Mouse (Mus musculus) stomach, embryonic 16.5 days (tissue): ENCODE data around the gene Rft1. TPM values are rescaled to one million over a fixed set of nuclear protein-coding genes. Genes with fewer than 3 reads are reported as not detected.
"Not testable (repeated sequence)": the region's sequence is repeated elsewhere in the genome, so short reads cannot be mapped to it uniquely, and the experiment has no call there.

ENCODE experiments used
- ATAC-seq: fragments of 200-750 bp; cut with Nextera tagmentation; 2 replicates; pipeline ENCODE4 v1.8.0; 2017; ENCODE audit warnings: moderate number of reproducible peaks, moderate TSS enrichment; ENCODE audit not compliant: insufficient read depth, low FRiP score
- H3K27ac ChIP-seq: fragments of 300-500 bp; sonication (generic); 2 replicates; pipeline ENCODE4 v1.5.1; 2014; ENCODE audit warnings: low read length
- H3K27me3 ChIP-seq: fragments of 300-500 bp; sonication (generic); 2 replicates; pipeline ENCODE4 v1.6.1; 2014; ENCODE audit warnings: low read length, control low read depth, mixed read lengths; ENCODE audit not compliant: control insufficient read depth, insufficient read depth
- H3K36me3 ChIP-seq: fragments of 300-500 bp; sonication (generic); 2 replicates; pipeline ENCODE4 v1.6.1; 2014; ENCODE audit warnings: low read length; ENCODE audit not compliant: control insufficient read depth, insufficient read depth
- H3K4me1 ChIP-seq: fragments of 300-500 bp; sonication (generic); 2 replicates; pipeline ENCODE4 v1.6.1; 2014; ENCODE audit warnings: low read length, control low read depth, mixed read lengths; ENCODE audit not compliant: control insufficient read depth, insufficient read depth
- H3K4me2 ChIP-seq: fragments of 300-500 bp; sonication (generic); 2 replicates; pipeline ENCODE4 v1.6.1; 2014; ENCODE audit warnings: low read depth, low read length, mixed read lengths
- H3K4me3 ChIP-seq: fragments of 300-500 bp; sonication (generic); replicated peaks from 2 replicates; pipeline ENCODE4 v1.5.1; 2014; ENCODE audit warnings: mild to moderate bottlenecking, low read length
- H3K9ac ChIP-seq: fragments of 300-500 bp; sonication (generic); 2 replicates; pipeline ENCODE4 v1.6.1; 2014; ENCODE audit warnings: low read length
- H3K9me3 ChIP-seq: fragments of 300-500 bp; sonication (generic); replicated peaks from 2 replicates; pipeline ENCODE4 v1.6.1; 2016; ENCODE audit warnings: low read length, control low read depth; ENCODE audit not compliant: control insufficient read depth
- WGBS: fragments of 180-500 bp; shearing (Covaris S2); extraction: QIAGEN DNeasy Blood & Tissue Kit; methylation state at CpG from one replicate; pipeline ENCODE4 v1.1.7; 2014; 5-methylcytosine and 5-hydroxymethylcytosine counted together
- polyA plus RNA-seq: library from polyadenylated mRNA; unstranded; fragments of >200 nt; fragmentation: Nextera tagmentation; extraction: Ambion mirVana; gene quantifications from 2 replicates; pipeline ENCODE4 v1.2.1, GENCODE M21; 2015

Rft1 gene
- polyA plus RNA-seq, 1 experiment from 2014 or later, result 17.7 TPM

DNA sequence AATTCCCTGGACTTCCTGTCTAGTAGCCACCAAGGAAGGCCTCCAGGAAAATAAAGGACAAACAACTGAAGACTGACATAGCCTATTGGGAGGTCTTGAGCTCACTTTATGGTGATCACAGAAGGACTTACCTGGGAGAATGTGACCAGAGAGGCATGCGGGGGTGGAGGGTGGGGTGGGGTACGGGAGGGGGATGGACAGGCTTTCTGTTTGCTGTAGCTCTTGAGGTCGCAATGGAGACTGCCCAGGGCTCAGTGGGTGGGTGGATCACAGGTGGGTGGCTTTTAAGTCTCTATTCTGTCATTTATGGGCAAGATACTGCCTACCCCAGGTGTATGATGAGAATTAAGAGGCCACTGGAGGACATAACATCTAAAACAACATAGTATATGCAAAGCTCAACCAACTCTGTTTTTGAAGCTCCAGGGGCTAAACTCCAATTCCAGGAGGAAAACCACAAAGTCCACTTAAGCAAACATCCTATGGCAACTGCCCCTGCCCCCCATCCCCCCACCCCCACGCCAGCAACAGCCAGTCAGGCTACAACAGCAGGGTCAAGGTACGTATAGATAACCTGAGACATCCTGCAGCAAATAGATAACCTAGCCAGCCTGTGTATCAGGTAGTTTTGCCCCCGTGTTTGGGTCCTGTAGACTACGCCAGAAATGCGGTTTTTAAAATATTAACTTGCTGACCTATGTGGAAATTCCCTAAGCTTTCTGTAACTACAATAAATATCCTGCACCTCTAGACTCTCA lies 50.1 kb downstream of the Rft1 start:
- ATAC-seq, result no peak
- Histone ChIP-seq H3K27me3 (no peaks in the 10 kb centered on the region), H3K9ac (no peak overlapping the region), H3K4me3 (no peak overlapping the region), H3K4me2 (no peak overlapping the region), H3K9me3 (no peaks in the 10 kb centered on the region), H3K27ac (no peak overlapping the region), H3K36me3 (no peaks in the 10 kb centered on the region), H3K4me1 (no peaks in the 10 kb centered on the region)
- 64% methylated on average over 8 of the region's 8 CpGs for WGBS

DNA sequence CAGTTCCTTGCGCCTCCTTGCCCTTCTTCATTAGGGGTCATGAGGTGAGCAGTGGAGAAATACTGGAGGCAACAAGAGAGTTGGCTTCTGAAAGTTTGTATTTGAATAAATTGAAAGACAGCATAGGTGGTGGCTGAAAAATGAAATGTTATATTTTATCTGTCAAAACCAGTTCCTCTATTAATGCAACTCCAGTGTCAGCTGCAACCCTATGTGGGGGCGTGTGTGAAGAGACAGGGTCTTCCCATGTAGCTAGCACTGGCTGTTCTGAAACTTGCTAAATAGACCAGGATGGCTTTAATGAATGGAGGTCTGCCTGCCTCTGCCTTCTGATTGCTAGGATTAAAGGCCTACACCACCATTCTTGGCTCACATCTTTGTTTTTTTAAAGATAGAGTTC lies 57.7 kb downstream of the Rft1 start:
- Histone ChIP-seq H3K27ac (no peak overlapping the region), H3K27me3 (peaks cover 8% of the 10 kb centered on the region), H3K4me1 (peaks cover 3% of the 10 kb centered on the region), H3K36me3 (no peaks in the 10 kb centered on the region), H3K9me3 (no peaks in the 10 kb centered on the region), H3K4me2 (no peak overlapping the region), H3K9ac (no peak overlapping the region), H3K4me3 (no peak overlapping the region)
- 87% methylated on average over 2 of the region's 2 CpGs for WGBS
- ATAC-seq, result no peak

DNA sequence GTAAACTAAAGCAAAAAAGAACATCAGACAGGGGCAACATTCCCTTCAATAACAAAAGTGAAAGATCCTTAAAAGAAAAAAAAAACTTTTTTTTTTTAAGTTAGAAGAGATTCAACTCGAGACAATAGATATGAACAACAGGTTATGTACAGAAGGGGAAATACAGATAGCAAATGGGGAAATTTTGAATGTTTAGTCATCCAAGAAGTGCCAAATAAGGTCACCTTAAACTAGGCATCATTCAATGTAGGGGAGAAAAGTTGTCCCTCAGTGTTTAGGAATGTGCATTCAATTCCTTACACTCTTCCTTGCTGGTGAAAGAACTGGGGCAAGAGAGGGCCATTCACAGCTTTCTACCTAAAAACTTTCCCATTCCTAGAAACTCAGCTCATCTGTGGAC lies 59.6 kb downstream of the Rft1 start:
- H3K9me3 ChIP-seq, result no peaks in the 10 kb centered on the region
- H3K9ac ChIP-seq, result no peak overlapping the region
- H3K4me1 ChIP-seq, result peaks cover 8% of the 10 kb centered on the region
- peaks cover 8% of the 10 kb centered on the region for H3K27me3 ChIP-seq
- no peak overlapping the region for H3K4me3 ChIP-seq
- 63% methylated on average over 1 of the region's 1 CpGs for WGBS
- H3K4me2 ChIP-seq, result no peak overlapping the region
- H3K27ac ChIP-seq, result no peak overlapping the region
- no peaks in the 10 kb centered on the region for H3K36me3 ChIP-seq
- ATAC-seq, result no peak

DNA sequence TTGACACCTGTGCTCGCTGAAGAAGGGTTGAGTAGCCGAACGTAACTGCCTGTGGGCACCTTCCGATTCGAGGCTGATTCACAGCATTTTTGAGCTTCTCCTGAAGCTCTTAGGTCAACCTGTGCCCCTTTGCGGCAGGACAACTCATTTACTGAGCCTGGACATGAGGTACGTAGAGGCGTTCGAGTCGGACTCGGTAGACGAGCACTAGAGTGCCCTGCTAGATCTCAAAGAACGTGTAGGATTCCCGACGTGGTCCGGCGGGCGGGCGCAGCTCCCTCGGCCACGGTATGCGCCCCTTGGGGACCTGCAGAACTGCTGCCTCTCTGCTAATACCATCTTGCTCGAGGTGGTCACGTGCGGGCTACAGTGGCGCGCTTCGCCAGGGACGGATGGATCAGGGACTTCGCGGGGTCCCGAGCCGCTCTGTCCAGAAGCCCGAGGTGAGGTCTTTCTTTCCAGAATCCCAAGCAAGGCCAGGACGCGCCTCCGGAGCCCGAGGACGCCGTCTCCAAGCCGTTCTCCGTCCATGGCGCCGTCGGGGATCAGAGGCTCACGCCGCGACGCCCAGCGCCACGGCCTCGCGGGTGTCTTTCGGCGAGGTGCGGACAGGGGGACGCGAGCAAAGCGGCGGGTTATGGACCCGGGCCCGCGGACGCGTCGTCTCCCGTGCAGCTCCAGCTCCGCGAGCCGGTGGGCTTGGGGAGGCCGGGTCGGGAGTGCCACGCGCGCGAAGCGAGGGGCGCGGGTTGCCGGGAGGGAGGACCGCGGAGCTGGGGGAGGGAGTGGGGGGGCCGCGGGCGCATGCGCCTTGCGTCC lies 60.8 kb downstream of the Rft1 start, which contains the start of gene Sfmbt1:
Gene Sfmbt1, plus strand, starts transcription at position 51 of the 819 bp plus-strand sequence.
- Histone ChIP-seq H3K27me3 (peaks cover 8% of the 10 kb centered on the region), H3K4me2 (peak within 1 kb of the TSS; percentile 89), H3K9me3 (no peaks in the 10 kb centered on the region), H3K4me3 (peak within 1 kb of the TSS; percentile 91), H3K4me1 (peaks cover 8% of the 10 kb centered on the region), H3K36me3 (no peaks in the 10 kb centered on the region), H3K27ac (peak within 1 kb of the TSS; percentile 81), H3K9ac (peak within 1 kb of the TSS; percentile 91)
- ATAC-seq, result peak; percentile 51
- WGBS, result 2% methylated on average over 84 of the region's 87 CpGs

DNA sequence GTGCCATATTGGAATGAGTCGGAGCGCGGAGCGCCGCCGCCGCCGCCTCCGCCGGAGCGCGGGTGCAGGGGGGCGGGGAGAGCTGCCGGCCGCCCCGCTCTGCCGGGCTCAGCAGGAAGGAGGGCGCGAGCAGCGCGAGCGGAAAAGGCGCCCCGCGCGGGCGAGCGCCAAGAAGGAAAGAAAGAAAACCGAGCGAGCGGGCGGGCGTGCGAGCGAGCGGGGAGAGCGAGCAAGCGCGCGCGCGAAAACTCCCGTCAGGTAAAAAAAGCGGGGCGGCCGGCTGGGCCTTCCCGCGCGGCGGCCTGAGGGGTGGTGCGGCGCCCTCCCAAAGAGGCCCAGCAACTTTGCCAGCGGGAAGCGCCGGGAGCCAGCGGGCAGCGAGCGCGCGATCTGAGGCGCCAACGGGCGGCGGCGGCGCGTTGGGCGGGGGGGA lies 61.5 kb downstream of the Rft1 start:
- peaks cover 8% of the 10 kb centered on the region for H3K27me3 ChIP-seq
- peak overlapping the region; percentile 89 for H3K4me2 ChIP-seq
- H3K36me3 ChIP-seq, result no peaks in the 10 kb centered on the region
- H3K9ac ChIP-seq, result peak overlapping the region; percentile 91
- no peaks in the 10 kb centered on the region for H3K9me3 ChIP-seq
- ATAC-seq, result peak; percentile 87; the same call in 1 of the 2 replicates
- peaks cover 8% of the 10 kb centered on the region for H3K4me1 ChIP-seq
- WGBS, result under 1% methylated on average over 56 of the region's 68 CpGs
- peak overlapping the region; percentile 81 for H3K27ac ChIP-seq
- peak overlapping the region; percentile 91 for H3K4me3 ChIP-seq

DNA sequence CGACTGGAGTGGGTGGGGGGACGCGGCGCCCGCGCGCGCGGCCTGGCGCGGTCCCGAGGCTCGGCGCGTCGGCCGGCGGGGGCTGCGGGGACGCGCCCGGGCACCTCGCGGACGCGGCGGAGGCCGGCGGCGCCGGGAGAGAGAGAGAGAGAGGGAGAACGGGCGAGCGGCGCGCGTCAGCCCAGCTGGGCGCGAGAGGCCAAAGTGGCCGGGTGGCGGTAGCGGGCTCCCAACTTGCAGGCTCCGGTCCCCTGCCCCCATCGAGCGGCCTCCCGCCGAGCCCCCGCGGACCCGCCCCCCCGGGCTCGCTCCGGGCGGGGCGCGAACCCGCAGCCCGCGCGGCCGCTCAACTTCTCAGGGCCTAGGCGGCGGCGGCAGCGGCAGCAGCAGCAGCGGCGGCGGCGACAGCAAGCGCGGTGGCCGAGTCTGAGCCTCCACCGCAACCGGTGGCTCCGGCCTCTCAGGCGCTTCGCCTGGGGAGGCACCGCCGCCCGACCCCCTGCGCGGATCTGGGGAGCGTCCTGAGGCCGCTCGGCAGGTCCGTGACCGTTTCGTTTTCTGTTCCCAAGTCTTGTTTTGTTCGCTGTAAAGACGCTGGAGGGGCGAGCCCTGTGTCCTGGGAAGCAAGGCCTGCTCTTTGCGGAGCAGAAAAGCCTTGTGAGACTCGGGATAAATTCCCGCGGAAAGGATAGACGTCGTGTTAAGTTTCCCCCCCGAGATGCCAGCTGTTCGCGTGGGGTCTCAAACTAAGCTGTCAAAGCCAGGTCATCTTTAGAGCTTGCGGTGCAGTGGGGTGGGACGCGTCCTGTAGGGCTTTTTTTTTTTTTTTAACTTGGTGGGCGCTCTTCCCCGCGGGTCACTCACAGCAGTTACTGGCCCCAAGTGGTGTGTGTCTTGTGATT lies 62.1 kb downstream of the Rft1 start:
- no peaks in the 10 kb centered on the region for H3K9me3 ChIP-seq
- peaks cover 8% of the 10 kb centered on the region for H3K27me3 ChIP-seq
- ATAC-seq, result peak; percentile 64
- peak overlapping the region; percentile 91 for H3K4me3 ChIP-seq
- H3K4me1 ChIP-seq, result peaks cover 8% of the 10 kb centered on the region
- WGBS, result under 1% methylated on average over 82 of the region's 106 CpGs
- no peaks in the 10 kb centered on the region for H3K36me3 ChIP-seq
- H3K9ac ChIP-seq, result peak overlapping the region; percentile 91
- H3K27ac ChIP-seq, result peak overlapping the region; percentile 81
- H3K4me2 ChIP-seq, result peak overlapping the region; percentile 89

DNA sequence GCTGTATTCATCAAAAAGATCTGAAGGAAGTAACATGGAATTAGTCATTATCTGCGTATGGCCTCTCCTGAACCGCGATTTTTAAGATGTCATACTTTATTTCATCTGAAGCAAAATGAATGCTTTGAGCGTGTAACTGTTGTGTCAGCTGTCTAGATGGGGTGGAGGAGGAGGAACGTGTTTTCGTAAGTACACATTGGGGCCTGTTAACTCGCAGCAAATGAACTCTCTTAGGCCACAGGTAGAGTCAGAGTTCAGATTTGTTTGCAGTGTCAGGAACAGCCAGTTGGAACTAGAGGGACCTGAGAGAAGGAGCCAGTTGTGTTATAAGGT lies 62.8 kb downstream of the Rft1 start:
- peak overlapping the region; percentile 91 for H3K9ac ChIP-seq
- peak overlapping the region; percentile 89 for H3K4me2 ChIP-seq
- H3K27ac ChIP-seq, result no peak overlapping the region
- peak overlapping the region; percentile 91 for H3K4me3 ChIP-seq
- 14% methylated on average over 7 of the region's 7 CpGs for WGBS
- ATAC-seq, result no peak
- H3K36me3 ChIP-seq, result no peaks in the 10 kb centered on the region
- H3K9me3 ChIP-seq, result no peaks in the 10 kb centered on the region
- peaks cover 8% of the 10 kb centered on the region for H3K27me3 ChIP-seq
- peaks cover 8% of the 10 kb centered on the region for H3K4me1 ChIP-seq

DNA sequence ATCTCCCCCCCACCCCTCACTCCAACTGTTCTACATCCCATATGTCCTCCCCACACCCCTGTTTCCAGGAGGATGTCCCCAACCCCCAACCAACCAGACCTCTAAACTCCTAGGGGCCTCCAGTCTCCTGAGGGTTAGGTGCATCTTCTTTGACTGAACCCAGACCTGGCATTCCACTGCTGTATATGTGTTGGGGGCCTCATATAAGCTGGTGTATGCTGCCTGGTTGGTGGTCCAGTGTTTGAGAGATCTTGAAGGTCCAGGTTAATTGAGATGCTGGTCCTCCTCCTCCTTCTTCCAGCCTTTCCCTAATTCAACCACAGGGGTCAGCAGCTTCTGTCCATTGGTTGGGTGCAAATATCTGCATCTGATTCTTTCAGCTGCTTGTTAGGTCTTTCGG lies 64.5 kb downstream of the Rft1 start:
- H3K9me3 ChIP-seq, ATAC-seq, H3K9ac ChIP-seq, H3K4me3 ChIP-seq, H3K27ac ChIP-seq, H3K4me1 ChIP-seq, H3K4me2 ChIP-seq, H3K27me3 ChIP-seq, H3K36me3 ChIP-seq: not testable (repeated sequence)
- WGBS, result 95% methylated on average over 1 of the region's 1 CpGs
